Mouse (Mus musculus) stomach, embryonic 14.5 days (tissue): ENCODE measurements at regions not wholly inside any gene's neighbourhood (a gene's known extent, or its start where the extent isn't known, plus 50 kb on each side); places are given as distances from the start of the nearest gene placed in this dataset.

Experiments
- ATAC-seq: fragments of 200-750 bp; cut with Nextera tagmentation; 2 replicates; pipeline ENCODE4 v1.8.0; 2017; ENCODE audit warnings: low read depth, moderate TSS enrichment; ENCODE audit not compliant: insufficient number of reproducible peaks, insufficient read depth, low FRiP score
- H3K27ac ChIP-seq: fragments of 300-500 bp; sonication (generic); 2 replicates; pipeline ENCODE4 v1.5.1; 2014; ENCODE audit warnings: mild to moderate bottlenecking, low read length, moderate library complexity, mixed read lengths
- H3K27me3 ChIP-seq: fragments of 300-500 bp; sonication (generic); 2 replicates; pipeline ENCODE4 v1.6.1; 2014; ENCODE audit warnings: low read length, control low read depth, mixed read lengths; ENCODE audit not compliant: control insufficient read depth, insufficient read depth
- H3K36me3 ChIP-seq: fragments of 300-500 bp; sonication (generic); 2 replicates; pipeline ENCODE4 v1.6.1; 2014; ENCODE audit warnings: mild to moderate bottlenecking, control low read depth, low read length, moderate library complexity, mixed read lengths; ENCODE audit not compliant: control insufficient read depth, insufficient read depth
- H3K4me1 ChIP-seq: fragments of 300-500 bp; sonication (generic); 2 replicates; pipeline ENCODE4 v1.6.1; 2014; ENCODE audit warnings: low read length, control low read depth, mixed read lengths; ENCODE audit not compliant: control insufficient read depth, insufficient read depth
- H3K4me2 ChIP-seq: fragments of 300-500 bp; sonication (generic); replicated peaks from 2 replicates; pipeline ENCODE4 v1.6.1; 2014; ENCODE audit warnings: low read depth, low read length, control low read depth
- H3K4me3 ChIP-seq: fragments of 300-500 bp; sonication (generic); 2 replicates; pipeline ENCODE4 v1.5.1; 2014; ENCODE audit warnings: low read depth, low read length, control low read depth
- H3K9ac ChIP-seq: fragments of 300-500 bp; sonication (generic); replicated peaks from 2 replicates; pipeline ENCODE4 v1.6.1; 2014; ENCODE audit warnings: low read depth, mild to moderate bottlenecking, control low read depth, low read length, moderate library complexity, mixed read lengths
- H3K9me3 ChIP-seq: fragments of 300-500 bp; sonication (generic); 2 replicates; pipeline ENCODE4 v1.6.1; 2016; ENCODE audit warnings: low read depth, low read length, control low read depth; ENCODE audit not compliant: control insufficient read depth
- WGBS: fragments of 180-500 bp; shearing (Covaris S2); extraction: QIAGEN DNeasy Blood & Tissue Kit; methylation state at CpG from one replicate; pipeline ENCODE4 v1.1.7; 2014; 5-methylcytosine and 5-hydroxymethylcytosine counted together

GRCm38 (mm10) chr3:38331169-38331568, 153.5 kb downstream of the Ankrd50 start:
- Histone ChIP-seq H3K27ac (no peak overlapping the region), H3K4me2 (no peak overlapping the region), H3K9me3 (no peaks in the 10 kb centered on the region), H3K9ac (no peak overlapping the region), H3K36me3 (no peaks in the 10 kb centered on the region), H3K4me1 (no peaks in the 10 kb centered on the region), H3K4me3 (no peak overlapping the region), H3K27me3 (no peaks in the 10 kb centered on the region)
- ATAC-seq: no peak

- Histone ChIP-seq H3K4me1 (0 out of 2 replicates have a peak, but pooled peaks cover 4% of the 10 kb centered on the region), H3K4me2 (no peak overlapping the region), H3K4me3 (no peak overlapping the region), H3K27me3 (no peaks in the 10 kb centered on the region), H3K9me3 (no peaks in the 10 kb centered on the region), H3K9ac (no peak overlapping the region), H3K36me3 (no peaks in the 10 kb centered on the region), H3K27ac (no peak overlapping the region)
- no peak for ATAC-seq
- 82% methylated on average over 2 of the region's 2 CpGs for WGBS
Measured at GRCm38 (mm10) chr3:38327286-38327685, 157.4 kb downstream of the Ankrd50 start.

GRCm38 (mm10) chr3:38326211-38326610, 158.4 kb downstream of the Ankrd50 start:
- no peak overlapping the region for H3K4me2 ChIP-seq
- H3K9me3 ChIP-seq: no peaks in the 10 kb centered on the region
- ATAC-seq: no peak
- no peak overlapping the region for H3K27ac ChIP-seq
- H3K4me1 ChIP-seq: 0 out of 2 replicates have a peak, but pooled peaks cover 4% of the 10 kb centered on the region
- no peaks in the 10 kb centered on the region for H3K36me3 ChIP-seq
- no peaks in the 10 kb centered on the region for H3K27me3 ChIP-seq
- no peak overlapping the region for H3K9ac ChIP-seq
- no peak overlapping the region for H3K4me3 ChIP-seq

- no peaks in the 10 kb centered on the region for H3K9me3 ChIP-seq
- no peak overlapping the region for H3K9ac ChIP-seq
- H3K4me3 ChIP-seq: no peak overlapping the region
- no peak overlapping the region for H3K4me2 ChIP-seq
- no peaks in the 10 kb centered on the region for H3K36me3 ChIP-seq
- H3K27me3 ChIP-seq: no peaks in the 10 kb centered on the region
- 0 out of 2 replicates have a peak, but pooled peaks cover 4% of the 10 kb centered on the region for H3K4me1 ChIP-seq
- WGBS: 73% methylated on average over 2 of the region's 2 CpGs
- no peak for ATAC-seq
- no peak overlapping the region for H3K27ac ChIP-seq
Measured at GRCm38 (mm10) chr3:38324663-38325062, 160.0 kb downstream of the Ankrd50 start.

GRCm38 (mm10) chr3:38322426-38322825, 162.2 kb downstream of the Ankrd50 start:
- Histone ChIP-seq H3K4me3 (no peak overlapping the region), H3K4me2 (no peak overlapping the region), H3K36me3 (no peaks in the 10 kb centered on the region), H3K9ac (no peak overlapping the region), H3K9me3 (no peaks in the 10 kb centered on the region), H3K4me1 (0 out of 2 replicates have a peak, but pooled peaks cover 4% of the 10 kb centered on the region), H3K27ac (peak overlapping the region; percentile 78), H3K27me3 (no peaks in the 10 kb centered on the region)
- ATAC-seq: peak; percentile 86; the same call in 1 of the 2 replicates
- 27% methylated on average over 8 of the region's 8 CpGs for WGBS

GRCm38 (mm10) chr3:38321620-38322019, 163.0 kb downstream of the Ankrd50 start:
- Histone ChIP-seq H3K27me3 (no peaks in the 10 kb centered on the region), H3K9ac (no peak overlapping the region), H3K4me3 (no peak overlapping the region), H3K36me3 (no peaks in the 10 kb centered on the region), H3K4me1 (0 out of 2 replicates have a peak, but pooled peaks cover 4% of the 10 kb centered on the region), H3K9me3 (no peaks in the 10 kb centered on the region), H3K27ac (peak overlapping the region; percentile 78; the same call in 1 of the 2 replicates), H3K4me2 (no peak overlapping the region)
- no peak for ATAC-seq
- 60% methylated on average over 3 of the region's 3 CpGs for WGBS

GRCm38 (mm10) chr3:38320998-38321397, 163.6 kb downstream of the Ankrd50 start:
- 0 out of 2 replicates have a peak, but pooled peaks cover 4% of the 10 kb centered on the region for H3K4me1 ChIP-seq
- H3K4me2 ChIP-seq: no peak overlapping the region
- 94% methylated on average over 6 of the region's 6 CpGs for WGBS
- ATAC-seq: no peak
- H3K9ac ChIP-seq: no peak overlapping the region
- no peaks in the 10 kb centered on the region for H3K9me3 ChIP-seq
- H3K4me3 ChIP-seq: no peak overlapping the region
- no peak overlapping the region for H3K27ac ChIP-seq
- no peaks in the 10 kb centered on the region for H3K36me3 ChIP-seq
- H3K27me3 ChIP-seq: no peaks in the 10 kb centered on the region

- WGBS: 67% methylated on average over 6 of the region's 6 CpGs
- H3K4me1 ChIP-seq: no peaks in the 10 kb centered on the region
- no peaks in the 10 kb centered on the region for H3K36me3 ChIP-seq
- H3K9me3 ChIP-seq: no peaks in the 10 kb centered on the region
- no peak overlapping the region for H3K9ac ChIP-seq
- H3K27ac ChIP-seq: no peak overlapping the region
- no peak overlapping the region for H3K4me3 ChIP-seq
- no peak for ATAC-seq
- no peak overlapping the region for H3K4me2 ChIP-seq
- no peaks in the 10 kb centered on the region for H3K27me3 ChIP-seq
Measured at GRCm38 (mm10) chr3:38312834-38313233, 171.8 kb downstream of the Ankrd50 start.

- H3K4me1 ChIP-seq: no peaks in the 10 kb centered on the region
- no peak for ATAC-seq
- WGBS: 48% methylated on average over 3 of the region's 3 CpGs
- H3K36me3 ChIP-seq: no peaks in the 10 kb centered on the region
- no peak overlapping the region for H3K9ac ChIP-seq
- H3K27me3 ChIP-seq: no peaks in the 10 kb centered on the region
- H3K27ac ChIP-seq: no peak overlapping the region
- no peak overlapping the region for H3K4me2 ChIP-seq
- H3K4me3 ChIP-seq: no peak overlapping the region
- no peaks in the 10 kb centered on the region for H3K9me3 ChIP-seq
Measured at GRCm38 (mm10) chr3:38312121-38312520, 172.5 kb downstream of the Ankrd50 start.
